Mouse (Mus musculus): ENCODE measurements around the gene BC037034. TPM values are rescaled to one million over a fixed set of nuclear protein-coding genes. Genes with fewer than 3 reads are reported as not detected.
A peak's percentile ranks its signal among the peaks of the same experiment; 100 is the strongest.

BC037034 gene
- total and polyA plus RNA-seq, 3 experiments = 3.7 to 15.2 (median 4.0) TPM

- no peak for TF ChIP-seq EP300 (IDR thresholded peaks at IDR 0.05; ENCODE audit: insufficient read depth, low read depth, low read length)
- no peak for TF ChIP-seq CTCF (IDR thresholded peaks at IDR 0.05)
- TF ChIP-seq POLR2A (IDR thresholded peaks at IDR 0.05; ENCODE audit: insufficient read depth, low read depth, low read length) = no peak
- Histone ChIP-seq H3K4me1 (ENCODE audit: control insufficient read depth, insufficient read depth, low read length) (no peaks in the 10 kb centered on the region; the same call in 1 of the 2 replicates), H3K27ac (no peak overlapping the region), H3K4me3 (no peak overlapping the region), H3K36me3 (ENCODE audit: control insufficient read depth, insufficient read depth, low read length) (no peaks in the 10 kb centered on the region), H3K9ac (ENCODE audit: low read depth, low read length) (no peak overlapping the region), H3K27me3 (ENCODE audit: control insufficient read depth, insufficient read depth, low read length) (no peaks in the 10 kb centered on the region), H3K79me2 (replicated peaks; ENCODE audit: control insufficient read depth, insufficient read depth, low read length) (no peaks in the 10 kb centered on the region)
- intact Hi-C loops (cut with DNase I) = no loop called here
- 57% methylated on average over 41 of the region's 41 CpGs for WGBS
- DNase-seq = no peak
Measured at GRCm38 (mm10) chr5:138275216-138276050, 11.6 kb upstream of the BC037034 start.

GRCm38 (mm10) chr5:138274186-138274585 is 10.4 kb upstream of the BC037034 start:
- no peak for DNase-seq
- no peaks in the 10 kb centered on the region for H3K4me1 ChIP-seq (ENCODE audit: control insufficient read depth, insufficient read depth, low read length)
- no peak overlapping the region for H3K4me3 ChIP-seq
- 76% methylated on average over 8 of the region's 8 CpGs for WGBS
- TF ChIP-seq CTCF (IDR thresholded peaks at IDR 0.05) = no peak
- no peak for TF ChIP-seq EP300 (IDR thresholded peaks at IDR 0.05; ENCODE audit: insufficient read depth, low read depth, low read length)
- TF ChIP-seq POLR2A (IDR thresholded peaks at IDR 0.05; ENCODE audit: insufficient read depth, low read depth, low read length) = no peak
- no peak overlapping the region for H3K27ac ChIP-seq
- no peaks in the 10 kb centered on the region for H3K79me2 ChIP-seq (replicated peaks; ENCODE audit: control insufficient read depth, insufficient read depth, low read length)
- H3K9ac ChIP-seq (ENCODE audit: low read depth, low read length) = no peak overlapping the region
- no peaks in the 10 kb centered on the region for H3K36me3 ChIP-seq (ENCODE audit: control insufficient read depth, insufficient read depth, low read length)
- intact Hi-C loops (cut with DNase I) = no loop called here
- no peaks in the 10 kb centered on the region for H3K27me3 ChIP-seq (ENCODE audit: control insufficient read depth, insufficient read depth, low read length)

- no peaks in the 10 kb centered on the region for H3K36me3 ChIP-seq (ENCODE audit: control insufficient read depth, insufficient read depth, low read length)
- no peaks in the 10 kb centered on the region for H3K27me3 ChIP-seq (ENCODE audit: control insufficient read depth, insufficient read depth, low read length)
- H3K4me3 ChIP-seq = no peak within 1 kb of the TSS; the same call in 1 of the 2 replicates
- 8% methylated on average over 12 of the region's 12 CpGs for WGBS
- no peak within 1 kb of the TSS for H3K9ac ChIP-seq (ENCODE audit: low read depth, low read length)
- peak; percentile 54 to 59 for DNase-seq
- TF ChIP-seq POLR2A (IDR thresholded peaks at IDR 0.05; ENCODE audit: insufficient read depth, low read depth, low read length) (no peak), CTCF (IDR thresholded peaks at IDR 0.05) (no peak), EP300 (IDR thresholded peaks at IDR 0.05; ENCODE audit: insufficient read depth, low read depth, low read length) (no peak)
- intact Hi-C loops (cut with DNase I) = no loop called here
- H3K27ac ChIP-seq = peak within 1 kb of the TSS; percentile 59
- no peaks in the 10 kb centered on the region for H3K79me2 ChIP-seq (replicated peaks; ENCODE audit: control insufficient read depth, insufficient read depth, low read length)
- no peaks in the 10 kb centered on the region for H3K4me1 ChIP-seq (ENCODE audit: control insufficient read depth, insufficient read depth, low read length)
Measured at GRCm38 (mm10) chr5:138272409-138272923, 8.6 kb upstream of the BC037034 start, which contains the start of gene Gal3st4. Gene Gal3st4, minus strand, starts transcription at chr5:138272840.

GRCm38 (mm10) chr5:138271232-138271631 is 7.4 kb upstream of the BC037034 start:
- Histone ChIP-seq H3K27ac (no peak overlapping the region), H3K9ac (ENCODE audit: low read depth, low read length) (no peak overlapping the region), H3K27me3 (ENCODE audit: control insufficient read depth, insufficient read depth, low read length) (no peaks in the 10 kb centered on the region), H3K36me3 (ENCODE audit: control insufficient read depth, insufficient read depth, low read length) (no peaks in the 10 kb centered on the region), H3K4me3 (no peak overlapping the region), H3K79me2 (replicated peaks; ENCODE audit: control insufficient read depth, insufficient read depth, low read length) (no peaks in the 10 kb centered on the region), H3K4me1 (ENCODE audit: control insufficient read depth, insufficient read depth, low read length) (no peaks in the 10 kb centered on the region)
- intact Hi-C loops (cut with DNase I) = no loop called here
- no peak for DNase-seq
- no peak for TF ChIP-seq EP300 (IDR thresholded peaks at IDR 0.05; ENCODE audit: insufficient read depth, low read depth, low read length)
- WGBS = 40% methylated on average over 3 of the region's 3 CpGs

GRCm38 (mm10) chr5:138268980-138269379 is 5.1 kb upstream of the BC037034 start:
- H3K4me1 ChIP-seq (ENCODE audit: control insufficient read depth, insufficient read depth, low read length) = peaks cover 1% of the 10 kb centered on the region; the same call in 1 of the 2 replicates
- TF ChIP-seq EP300 (IDR thresholded peaks at IDR 0.05; ENCODE audit: insufficient read depth, low read depth, low read length) (no peak), POLR2A (IDR thresholded peaks at IDR 0.05; ENCODE audit: insufficient read depth, low read depth, low read length) (no peak), CTCF (IDR thresholded peaks at IDR 0.05) (no peak)
- H3K9ac ChIP-seq (ENCODE audit: low read depth, low read length) = no peak overlapping the region
- H3K36me3 ChIP-seq (ENCODE audit: control insufficient read depth, insufficient read depth, low read length) = no peaks in the 10 kb centered on the region
- 66% methylated on average over 4 of the region's 4 CpGs for WGBS
- no peak overlapping the region for H3K27ac ChIP-seq
- H3K4me3 ChIP-seq = no peak overlapping the region
- intact Hi-C loops (cut with DNase I) = no loop called here
- H3K79me2 ChIP-seq (replicated peaks; ENCODE audit: control insufficient read depth, insufficient read depth, low read length) = no peaks in the 10 kb centered on the region
- no peaks in the 10 kb centered on the region for H3K27me3 ChIP-seq (ENCODE audit: control insufficient read depth, insufficient read depth, low read length)
- no peak for DNase-seq

GRCm38 (mm10) chr5:138267114-138267513 is 3.3 kb upstream of the BC037034 start:
- DNase-seq = no peak
- TF ChIP-seq EP300 (IDR thresholded peaks at IDR 0.05; ENCODE audit: insufficient read depth, low read depth, low read length) (no peak), POLR2A (IDR thresholded peaks at IDR 0.05; ENCODE audit: insufficient read depth, low read depth, low read length) (no peak), CTCF (IDR thresholded peaks at IDR 0.05) (no peak)
- Histone ChIP-seq H3K4me3 (no peak overlapping the region), H3K27ac (no peak overlapping the region), H3K9ac (ENCODE audit: low read depth, low read length) (no peak overlapping the region), H3K4me1 (ENCODE audit: control insufficient read depth, insufficient read depth, low read length) (peaks cover 5% of the 10 kb centered on the region; the same call in 1 of the 2 replicates), H3K79me2 (replicated peaks; ENCODE audit: control insufficient read depth, insufficient read depth, low read length) (no peaks in the 10 kb centered on the region), H3K27me3 (ENCODE audit: control insufficient read depth, insufficient read depth, low read length) (no peaks in the 10 kb centered on the region), H3K36me3 (ENCODE audit: control insufficient read depth, insufficient read depth, low read length) (no peaks in the 10 kb centered on the region)
- intact Hi-C loops (cut with DNase I) = no loop called here
- WGBS = 91% methylated on average over 3 of the region's 3 CpGs
